Mouse (Mus musculus) hindlimb bud, embryonic 11.5 days (tissue): ENCODE data around the gene Srcap.
"Not testable (repeated sequence)": the region's sequence is repeated elsewhere in the genome, so short reads cannot be mapped to it uniquely, and the experiment has no call there.

ENCODE experiments used
- DNase-seq: peaks from one replicate; pipeline ENCODE4 v3.0.0-alpha.2; 2012; ENCODE audit warnings: low read depth, low spot score; ENCODE audit errors: extremely low spot score

The Srcap gene

DNA sequence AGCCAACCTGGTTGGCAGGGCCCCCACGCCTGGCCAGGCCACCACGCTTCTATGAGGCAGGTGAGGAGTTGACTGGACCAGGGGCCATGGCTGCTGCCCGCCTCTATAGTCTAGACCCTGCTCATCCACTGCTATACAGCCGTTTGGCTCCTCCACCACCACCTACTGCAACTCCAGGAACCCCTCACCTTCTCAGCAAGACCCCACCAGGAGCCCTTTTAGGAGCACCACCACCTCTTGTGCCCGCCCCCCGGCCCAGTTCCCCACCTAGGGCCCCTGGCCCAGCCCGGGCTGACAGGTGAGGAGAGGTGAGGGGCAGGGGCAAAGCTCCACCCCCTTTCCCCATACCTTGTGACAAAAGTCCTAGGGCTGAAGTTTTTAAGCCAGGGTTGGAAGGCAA lies 21.8 kb upstream of the Srcap start:
- no peak for DNase-seq

DNA sequence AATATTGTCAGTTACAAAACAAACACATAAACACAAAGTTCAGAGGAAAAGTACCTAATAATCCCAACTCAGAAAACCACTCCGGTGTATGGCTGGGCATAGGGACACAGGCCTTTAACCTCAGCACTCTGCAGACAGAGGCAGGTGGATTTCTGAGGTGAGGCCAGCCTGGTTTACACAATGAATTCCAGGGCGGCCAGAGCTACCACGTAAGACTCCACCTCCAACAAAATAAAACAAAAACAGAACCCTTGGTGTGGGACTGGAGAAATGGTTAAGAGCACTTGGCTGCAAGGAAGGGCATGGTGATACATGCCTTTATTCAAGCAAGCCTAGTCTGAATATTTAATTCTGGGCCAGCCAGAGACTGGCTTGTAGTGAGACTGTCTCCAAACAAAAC lies 19.9 kb upstream of the Srcap start:
- no peak for DNase-seq

DNA sequence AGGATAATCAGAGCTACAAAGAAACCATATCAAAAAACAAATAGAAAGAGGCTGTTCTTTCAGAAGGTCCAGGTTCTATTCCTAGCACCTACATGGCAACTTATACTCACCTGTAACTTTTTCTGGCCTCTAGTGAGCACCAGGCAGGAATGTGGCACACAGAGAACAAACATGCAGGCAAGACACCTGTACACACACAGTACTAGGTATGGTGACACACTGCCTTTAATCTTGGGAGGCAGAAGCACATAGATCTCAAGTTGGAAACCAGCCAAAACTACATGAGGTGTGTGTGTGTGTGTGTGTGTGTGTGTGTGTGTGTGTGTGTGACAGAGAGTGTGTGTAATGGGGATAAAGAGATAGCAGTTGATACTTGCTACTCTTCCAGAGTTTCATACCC lies 17.1 kb upstream of the Srcap start:
- DNase-seq: no peak

DNA sequence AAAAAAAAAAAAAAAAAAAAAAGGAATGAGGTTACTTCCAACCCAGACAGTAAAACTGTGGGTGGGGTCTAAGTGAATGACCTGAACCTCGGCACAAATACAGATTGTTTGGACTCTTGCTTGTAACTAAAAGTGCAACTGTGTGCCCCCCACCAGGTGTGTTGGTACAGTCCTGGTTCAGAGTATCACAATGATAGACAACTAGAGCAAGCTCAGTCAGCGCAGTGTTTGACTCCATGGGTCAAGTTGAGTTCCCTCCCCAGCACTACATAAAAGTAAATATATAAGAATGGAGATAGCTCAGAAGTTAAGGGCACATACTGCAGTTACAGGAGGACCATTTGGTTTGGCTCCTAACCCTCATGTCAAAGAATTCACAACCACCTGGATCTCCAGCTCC lies 14.4 kb upstream of the Srcap start:
- DNase-seq: no peak

DNA sequence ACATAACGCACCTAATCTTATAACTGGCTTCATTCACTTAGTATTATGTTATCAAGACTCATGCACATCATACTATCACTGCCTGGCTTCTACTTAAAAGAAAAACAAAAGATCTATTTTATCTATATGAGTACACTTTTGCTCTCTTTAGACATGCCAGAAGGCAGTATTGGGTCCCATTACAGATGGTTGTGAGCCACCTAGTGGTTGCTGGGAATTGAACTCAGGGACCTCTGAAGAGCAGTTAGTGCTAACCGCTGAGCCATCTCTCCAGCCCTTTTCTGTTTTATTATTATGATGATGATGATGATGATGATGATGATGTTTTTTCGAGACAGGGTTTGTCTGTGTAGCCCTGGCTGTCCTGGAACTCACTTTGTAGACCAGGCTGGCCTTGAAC lies 13.4 kb upstream of the Srcap start:
- no peak for DNase-seq

DNA sequence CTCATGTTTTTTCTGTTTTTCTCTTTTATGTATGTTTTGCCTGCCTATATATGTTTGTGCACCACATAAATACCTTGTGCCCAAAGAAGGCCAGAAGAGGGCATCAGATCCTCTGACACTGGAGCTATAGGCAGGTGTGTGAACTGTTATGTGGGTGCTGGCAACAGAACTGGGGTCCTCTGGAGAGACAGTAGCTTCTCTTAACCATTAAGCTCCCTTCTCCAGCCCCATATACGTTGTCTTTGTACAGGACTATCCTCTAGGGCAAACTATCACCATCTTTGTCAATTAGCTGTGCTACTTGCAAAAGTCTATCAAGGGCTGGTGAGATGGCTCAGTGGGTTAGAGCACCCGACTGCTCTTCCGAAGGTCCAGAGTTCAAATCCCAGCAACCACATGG lies 3.5 kb upstream of the Srcap start:
- no peak for DNase-seq

DNA sequence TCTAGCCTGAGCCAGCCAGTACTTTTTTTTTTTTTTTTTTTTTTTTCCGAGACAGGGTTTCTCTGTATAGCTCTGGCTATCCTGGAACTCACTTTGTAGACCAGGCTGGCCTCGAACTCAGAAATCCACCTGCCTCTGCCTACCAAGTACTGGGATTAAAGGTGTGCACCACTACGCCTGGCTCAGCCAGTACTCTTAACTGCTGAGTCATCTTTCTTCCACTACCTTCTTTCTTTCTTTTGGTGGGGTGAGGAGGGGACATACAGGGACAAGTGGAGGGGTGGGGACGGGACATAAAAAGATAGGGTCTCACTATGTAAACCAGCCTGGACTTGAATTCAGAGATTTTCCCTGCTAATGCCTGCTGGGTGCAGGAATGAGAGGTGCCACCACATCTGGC lies 2.0 kb upstream of the Srcap start:
- DNase-seq: not testable (repeated sequence)

DNA sequence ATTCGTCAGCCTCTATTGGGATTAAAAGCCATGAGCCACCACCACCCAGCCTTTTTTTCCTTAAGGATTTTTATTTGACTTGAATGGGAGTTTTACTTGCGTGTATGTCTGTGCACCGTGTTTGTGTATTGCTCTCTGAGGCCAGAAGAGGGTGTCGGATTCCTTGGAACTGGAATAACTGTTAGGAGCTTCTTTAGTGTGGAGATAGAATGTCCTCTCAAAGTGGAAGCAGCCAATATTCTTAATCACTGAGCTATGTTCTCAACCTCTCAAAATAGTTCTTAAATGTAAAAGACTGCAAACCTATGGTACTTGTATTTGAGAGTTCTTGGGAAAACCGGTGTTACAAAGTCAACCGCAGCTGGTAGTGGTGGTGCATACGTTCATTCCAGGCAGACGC lies 542 bp upstream of the Srcap start:
- no peak for DNase-seq

DNA sequence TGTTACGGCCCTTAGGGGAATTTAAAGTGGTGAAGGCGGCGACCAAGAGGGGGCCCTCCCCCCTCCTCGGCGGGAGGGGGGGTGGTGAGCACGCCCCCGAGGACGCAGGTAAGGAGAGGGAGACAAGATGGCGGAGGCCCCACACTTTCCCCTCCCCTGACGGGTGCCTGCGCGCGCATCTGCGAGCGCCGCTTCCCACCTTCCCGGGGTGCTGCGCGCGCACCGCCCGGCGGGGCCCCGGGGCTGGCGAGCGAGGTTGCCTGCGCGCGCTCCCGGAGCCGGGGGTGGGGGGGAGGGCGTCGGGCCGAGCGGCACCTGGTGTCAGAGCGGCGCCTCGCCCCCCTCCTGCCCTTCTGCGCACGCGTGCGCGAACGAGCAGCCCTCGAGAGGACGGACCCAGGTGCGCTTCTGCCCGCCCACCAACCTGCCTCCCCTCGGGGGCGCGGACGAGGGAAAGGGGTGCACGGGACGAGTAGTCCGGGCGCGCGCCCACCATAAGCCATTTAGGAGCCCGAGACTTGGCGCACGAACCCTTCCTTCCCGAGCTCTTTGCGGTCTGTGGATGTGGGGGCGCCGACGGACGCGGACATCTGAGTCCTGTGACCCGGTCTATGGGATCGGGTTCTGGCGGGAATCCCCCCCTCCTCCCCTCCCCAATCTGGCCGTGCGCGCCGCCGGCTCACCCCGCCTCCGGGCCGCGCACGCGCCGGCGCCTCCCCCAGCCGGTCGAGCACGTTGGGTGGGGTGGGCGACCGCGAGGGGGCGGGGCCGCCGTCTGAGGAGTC lies 640 bp downstream of the Srcap start:
- DNase-seq: no peak

DNA sequence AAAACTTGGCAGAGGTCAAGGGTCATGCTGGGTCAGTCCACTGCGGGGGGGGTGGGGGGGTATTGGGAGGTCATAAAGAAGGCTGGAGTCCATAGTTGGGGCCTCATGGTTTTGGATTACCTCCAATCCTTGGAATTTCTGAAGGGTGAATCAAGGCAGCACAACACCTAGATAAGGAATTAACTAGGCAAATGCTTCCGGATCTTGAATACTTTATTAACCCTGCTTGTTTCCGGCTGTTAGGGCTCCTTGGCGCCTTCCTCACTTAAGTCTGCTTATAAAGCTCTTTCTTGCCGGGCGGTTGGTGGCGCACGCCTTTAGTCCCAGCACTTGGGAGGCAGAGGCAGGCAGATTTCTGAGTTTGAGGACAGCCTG lies 1.2 kb downstream of the Srcap start:
- no peak for DNase-seq

DNA sequence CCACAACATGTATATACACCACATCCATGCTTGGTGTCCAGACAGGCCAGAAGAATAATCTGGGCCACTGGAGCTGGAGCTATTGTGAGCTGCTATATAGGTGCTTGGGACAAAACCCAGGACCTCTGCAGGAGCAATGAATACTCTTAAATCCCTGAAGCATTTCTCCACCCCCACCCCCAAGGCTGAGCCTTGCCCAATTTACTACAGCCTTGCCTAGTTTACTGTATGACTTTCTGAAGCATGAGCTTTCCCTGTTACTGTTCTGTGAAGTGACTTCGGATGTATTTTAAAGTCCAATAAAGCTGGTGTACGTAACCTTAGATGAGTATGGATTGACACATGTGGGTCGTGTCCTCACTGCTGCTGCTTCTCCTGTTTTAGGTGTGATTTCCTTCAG lies 2.0 kb downstream of the Srcap start:
- DNase-seq: no peak

DNA sequence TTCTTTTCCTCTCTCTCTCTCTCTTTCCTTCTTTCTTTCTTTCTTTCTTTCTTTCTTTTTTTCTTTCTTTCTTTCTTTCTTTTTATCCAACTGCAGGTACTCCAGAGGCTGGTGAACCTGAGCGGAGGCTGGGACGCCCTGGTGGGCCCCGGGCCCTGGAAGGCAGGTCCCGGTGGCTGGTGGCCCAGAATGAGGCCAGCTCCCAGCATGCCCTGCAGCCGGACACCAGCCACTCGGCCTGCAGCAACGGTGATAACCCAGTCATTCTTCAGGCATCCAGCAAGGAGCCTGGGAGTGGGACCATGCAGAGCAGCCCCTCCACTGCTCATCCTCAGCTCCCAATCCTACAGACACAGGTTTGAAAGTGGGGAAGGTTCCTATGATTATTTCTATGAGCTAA lies 4.1 kb downstream of the Srcap start:
- no peak for DNase-seq

DNA sequence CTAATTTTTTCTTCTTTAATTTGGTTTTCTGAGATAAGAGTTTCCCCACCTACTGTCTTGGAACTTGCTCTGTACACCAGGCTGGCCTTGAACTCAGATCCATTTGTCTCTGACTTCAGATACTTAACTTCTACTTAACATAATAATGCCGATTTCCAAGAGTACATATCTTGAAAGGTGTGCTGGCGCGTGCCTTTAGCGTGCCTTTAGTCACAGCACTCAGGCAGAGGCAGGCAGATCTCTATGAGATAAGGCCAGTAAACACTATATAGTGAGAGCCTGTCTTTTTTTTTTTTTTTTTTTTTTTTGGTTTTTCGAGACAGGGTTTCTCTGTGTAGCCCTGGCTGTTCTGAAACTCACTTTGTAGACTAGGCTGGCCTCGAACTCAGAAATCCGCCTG lies 4.6 kb downstream of the Srcap start:
- DNase-seq: no peak

DNA sequence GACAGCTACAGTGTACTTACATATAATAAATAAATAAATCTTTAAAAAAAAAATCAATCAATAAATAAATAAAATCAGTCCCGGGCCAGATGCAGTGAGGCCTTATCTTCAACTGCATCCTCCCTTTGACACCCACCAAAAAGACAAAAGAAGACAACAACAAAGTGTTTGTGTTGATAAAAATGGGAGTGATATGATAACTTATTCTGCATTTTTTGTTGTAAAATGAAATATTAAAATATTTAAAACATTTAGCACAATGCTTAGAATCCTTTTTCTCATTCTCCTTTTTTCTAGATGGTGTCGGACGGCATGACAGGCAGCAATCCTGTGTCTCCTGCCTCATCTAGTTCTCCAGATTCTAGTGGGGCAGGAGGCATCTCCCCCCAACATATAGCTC lies 7.5 kb downstream of the Srcap start, which contains the start of gene Gm42715:
Gene Gm42715 (plus strand): TSS at position 301 of the 400 bp plus-strand sequence.
- no peak for DNase-seq

DNA sequence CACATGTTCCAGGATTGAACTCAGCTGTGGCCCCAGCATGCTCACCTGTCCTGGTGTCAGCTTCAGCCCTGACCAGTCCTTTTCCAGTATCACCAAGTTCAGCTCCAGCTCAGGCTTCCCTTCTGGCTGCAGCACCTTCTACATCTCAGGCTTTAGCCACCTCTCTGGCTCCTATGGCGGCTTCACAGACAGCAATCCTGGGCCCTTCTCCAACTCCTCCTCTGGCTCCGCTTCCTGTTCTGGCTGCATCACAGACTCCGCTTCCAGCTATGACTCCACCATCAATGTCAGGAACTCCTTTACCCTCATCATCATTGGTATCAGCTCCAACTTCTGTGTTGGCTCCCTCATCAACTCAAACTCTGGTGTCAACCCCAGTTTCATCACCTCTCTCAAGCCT lies 29.9 kb downstream of the Srcap start:
- no peak for DNase-seq

DNA sequence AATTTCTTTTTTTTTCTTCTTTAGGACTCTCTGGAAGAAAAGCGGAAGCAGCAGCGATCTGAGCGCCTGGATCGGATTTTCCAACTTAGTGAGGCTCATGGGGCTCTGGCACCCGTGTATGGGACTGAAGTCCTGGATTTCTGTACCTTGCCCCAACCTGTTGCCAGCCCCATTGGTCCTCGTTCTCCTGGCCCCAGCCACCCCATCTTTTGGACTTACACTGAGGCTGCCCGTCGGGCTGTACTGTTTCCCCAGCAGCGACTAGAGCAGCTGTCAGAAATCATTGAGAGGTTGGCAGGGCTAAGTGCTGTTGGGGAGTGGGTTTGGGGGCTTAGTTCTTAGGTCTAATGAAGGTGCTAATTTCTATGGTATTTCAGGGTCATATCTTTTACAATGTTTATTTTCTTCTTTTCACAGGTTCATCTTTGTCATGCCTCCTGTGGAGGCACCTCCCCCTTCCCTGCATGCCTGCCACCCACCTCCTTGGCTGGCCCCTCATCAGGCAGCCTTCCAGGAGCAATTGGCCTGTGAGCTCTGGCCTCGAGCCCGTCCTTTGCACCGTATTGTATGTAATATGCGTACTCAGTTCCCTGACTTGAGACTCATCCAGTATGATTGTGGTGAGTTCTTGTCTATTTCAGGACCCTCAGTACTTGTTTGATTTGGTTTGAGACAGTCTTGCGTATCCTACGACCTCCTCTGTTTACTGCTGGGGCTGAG lies 37.5 kb downstream of the Srcap start:
- DNase-seq: no peak

DNA sequence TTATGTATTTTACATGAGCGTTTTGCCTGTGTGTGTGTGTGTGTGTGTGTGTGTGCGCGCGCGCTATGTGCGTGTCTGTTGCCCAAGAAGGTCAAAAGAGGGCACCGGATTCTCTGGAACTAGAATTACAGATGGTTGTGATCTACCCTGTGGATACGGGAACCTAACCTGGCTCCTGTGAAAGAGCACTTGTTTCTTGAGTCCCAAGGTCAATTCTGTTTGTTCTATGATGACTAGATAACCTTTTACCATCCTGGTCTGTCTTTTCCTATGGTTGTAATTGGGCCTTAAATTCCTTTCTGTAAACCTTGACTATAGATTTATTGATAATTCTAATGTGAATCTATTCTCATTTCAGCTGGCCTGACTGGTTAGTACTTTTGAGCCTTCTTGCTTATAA lies 39.8 kb downstream of the Srcap start:
- no peak for DNase-seq

DNA sequence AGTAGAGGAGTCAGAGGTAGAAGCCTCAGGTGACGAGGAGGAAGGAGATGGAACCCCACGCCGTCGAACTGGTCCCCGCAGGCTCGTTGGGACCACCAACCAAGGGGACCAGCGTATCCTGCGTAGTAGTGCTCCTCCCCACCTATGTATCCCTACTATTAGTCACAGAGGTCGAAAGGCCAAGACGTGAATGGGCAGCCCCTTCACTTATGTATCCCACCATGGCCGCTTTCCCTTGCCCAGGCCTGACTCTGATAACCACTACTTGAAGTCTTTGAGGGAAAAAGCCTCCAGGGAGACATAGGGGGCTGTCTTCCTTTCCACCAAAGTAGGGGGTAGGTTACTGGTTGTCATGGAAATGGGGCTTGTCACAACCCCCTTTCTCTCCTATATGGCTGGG lies 48.8 kb downstream of the Srcap start:
- DNase-seq: no peak

DNA sequence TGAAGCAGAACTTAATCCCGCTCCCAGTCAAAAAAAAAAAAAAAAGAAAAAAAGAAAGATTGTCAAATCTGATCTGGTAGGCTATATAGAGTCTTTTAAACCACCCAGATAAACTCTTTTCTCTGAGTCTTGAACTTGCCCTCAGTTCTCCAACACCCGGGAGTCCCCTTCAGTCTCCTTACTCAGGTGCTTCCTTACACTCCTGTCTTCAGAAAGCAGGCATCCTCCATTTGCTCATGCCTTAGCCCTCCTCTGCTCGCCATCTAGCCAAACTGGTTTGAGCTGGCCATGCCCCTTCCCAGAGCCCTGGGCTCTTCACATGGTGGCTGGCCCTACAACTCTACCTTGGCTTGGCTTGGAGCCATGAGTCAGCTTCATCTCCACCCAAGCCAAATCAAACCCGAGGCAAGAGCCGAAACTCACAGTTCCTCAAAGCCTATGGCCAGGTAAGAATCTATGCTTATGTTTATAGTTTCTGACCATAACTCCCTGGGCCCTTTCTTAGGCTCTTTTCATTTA lies 49.6 kb downstream of the Srcap start, which contains the start of gene Tmem265:
Gene Tmem265 (plus strand): TSS at position 51 of the 519 bp plus-strand sequence.
- DNase-seq: no peak

DNA sequence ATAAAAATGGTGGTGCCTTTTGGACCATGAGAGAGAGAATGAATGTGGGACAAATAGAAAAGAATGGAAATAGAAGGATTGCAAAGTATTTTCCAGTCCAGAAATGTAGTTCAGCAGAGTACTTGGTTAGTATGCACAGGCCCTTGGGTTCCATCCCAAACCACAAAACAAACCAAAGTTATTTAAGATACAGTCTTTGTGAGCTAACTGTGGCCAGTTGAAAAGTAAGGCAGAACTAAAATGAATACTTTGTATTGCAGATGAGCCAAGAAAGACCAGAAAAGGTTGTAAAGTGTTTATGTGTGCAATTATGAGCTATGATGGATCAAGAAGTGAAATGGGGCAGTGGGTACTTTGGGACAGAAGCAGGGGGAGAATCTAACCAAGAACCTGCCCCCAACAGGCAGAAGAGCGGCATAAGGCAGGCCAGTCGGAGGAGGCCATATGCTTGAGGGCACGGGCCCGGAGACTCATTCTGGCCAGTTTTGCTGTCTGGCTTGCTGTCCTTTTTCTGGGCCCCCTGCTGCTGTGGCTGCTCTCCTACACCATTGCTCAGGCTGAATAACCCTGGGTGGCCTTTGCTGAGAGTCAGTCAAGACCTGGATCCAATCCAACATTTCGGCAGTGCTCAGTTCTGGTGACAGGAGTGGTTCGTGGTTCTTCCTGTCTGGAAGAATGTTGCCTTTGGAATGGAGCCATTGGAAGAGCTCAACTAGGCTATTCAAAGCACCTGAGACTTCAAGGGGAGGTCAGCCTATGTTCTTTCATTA lies 52.8 kb downstream of the Srcap start:
- DNase-seq: no peak

DNA sequence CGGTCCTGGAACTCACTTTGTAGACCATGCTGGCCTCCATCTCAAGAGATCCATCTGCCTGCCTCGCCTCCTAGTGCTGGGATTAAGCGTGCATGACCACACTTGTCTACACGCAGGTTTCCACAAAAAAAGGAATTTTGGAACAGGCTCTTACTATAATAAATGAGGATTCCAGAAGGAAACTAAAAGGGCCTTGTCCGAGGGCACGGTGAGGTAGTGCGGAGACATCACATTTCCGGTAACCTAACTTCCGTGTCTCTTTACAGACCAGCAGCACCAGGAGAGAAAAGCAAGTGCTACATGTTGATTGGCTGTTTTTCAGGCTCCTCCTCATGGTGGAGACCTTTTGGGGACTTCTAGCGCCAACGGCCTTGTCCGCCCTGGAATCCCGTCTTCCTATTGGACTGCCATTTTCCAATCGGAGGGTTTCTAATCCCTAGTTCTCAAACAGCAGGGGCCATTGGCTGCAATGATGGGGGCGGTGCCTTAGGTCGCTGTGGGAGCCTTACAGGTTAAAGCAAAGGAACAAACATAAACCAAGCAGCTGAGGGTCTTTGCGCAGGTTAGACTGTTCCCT lies 61.2 kb downstream of the Srcap start, which contains the start of gene Phkg2:
Gene Phkg2 (plus strand): TSS at position 446 of the 577 bp plus-strand sequence.
- DNase-seq: peak; percentile 94
